10 mouse cellular contexts compared by ENCODE assay signal in the genomic region with DNA sequence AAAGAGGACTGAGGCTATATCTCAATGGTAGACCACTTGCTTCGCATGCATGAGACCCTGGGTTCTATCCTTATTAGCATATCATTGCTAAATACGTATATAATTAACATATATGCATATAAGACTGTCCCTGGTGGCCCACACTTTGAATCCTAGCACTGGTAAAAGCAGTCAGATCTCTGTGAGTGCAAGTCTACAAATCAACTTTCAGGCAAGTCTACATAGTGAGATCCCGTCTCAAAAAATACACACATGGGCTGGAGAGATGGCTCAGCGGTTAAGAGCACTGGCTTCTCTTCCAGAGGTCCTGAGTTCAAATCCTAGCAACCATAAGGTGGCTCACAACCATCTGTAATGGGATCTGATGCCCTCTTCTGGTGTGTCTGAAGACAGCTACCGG. TPM values are rescaled to one million over a fixed set of nuclear protein-coding genes. Genes with fewer than 3 reads are reported as not detected.
A peak's percentile ranks its signal among the peaks of the same experiment; 100 is the strongest.
DNase-seq lines count a peak whose midpoint lies in the region; ATAC-seq and TF ChIP-seq lines count a peak whose summit lies in the region.
"Had no signal": no experiment of that assay in that cellular context is flagged by ENCODE, and none has a peak within 500 bp of the region (broad histone marks: within the 10 kb centered on the region; RNA-seq: fewer than 3 reads in every experiment).

No protein-coding gene starts in this region.

- peak in 1 of 2 experiments; percentile 38; a peak in 2 of 4 replicates for TF ChIP-seq CTCF in CH12.LX (conservative IDR thresholded peaks at IDR 0.05 in 1 of 2, IDR thresholded peaks at IDR 0.05 in 1 of 2; ENCODE audit: low read depth in 2 of 2, low read length in 2 of 2)

- TF ChIP-seq POLR2A in CH12.LX (IDR thresholded peaks at IDR 0.05; ENCODE audit: low read depth, low read length), result no peak

- H3K4me1 ChIP-seq in hindbrain, embryonic 13.5 days (replicated peaks), result peaks cover 21% of the 10 kb centered on the region
- H3K4me1 ChIP-seq in hindbrain, embryonic 11.5 days (replicated peaks; ENCODE audit: control insufficient read depth, insufficient read depth, low read length), result peaks cover 6% of the 10 kb centered on the region; the same call in 1 of the 2 replicates
- H3K4me1 ChIP-seq in CH12.LX (ENCODE audit: control insufficient read depth in 1 of 2, insufficient read depth in 2 of 2), result peaks cover 2 to 34% of the 10 kb centered on the region in 2 experiments; a peak in 3 of 4 replicates
- peaks cover 42% of the 10 kb centered on the region for H3K4me1 ChIP-seq in liver, embryonic 15.5 days (replicated peaks)

- H3K9ac ChIP-seq in hindbrain, embryonic 13.5 days, result no peak overlapping the region
- H3K9ac ChIP-seq in hindbrain, embryonic 11.5 days (ENCODE audit: low read depth, low read length), result no peak overlapping the region
- 0 out of 2 replicates have a peak overlapping the region, but pooled peaks have one; percentile 2 for H3K9ac ChIP-seq in CH12.LX (ENCODE audit: insufficient read depth, low read depth)
- H3K9ac ChIP-seq in liver, embryonic 15.5 days, result peak overlapping the region; percentile 46

- H3K36me3 ChIP-seq in hindbrain, embryonic 13.5 days, result no peaks in the 10 kb centered on the region
- no peaks in the 10 kb centered on the region for H3K36me3 ChIP-seq in hindbrain, embryonic 11.5 days (ENCODE audit: control insufficient read depth, insufficient read depth, low read length)
- H3K36me3 ChIP-seq in CH12.LX (replicated peaks in 1 of 2; ENCODE audit: control insufficient read depth in 1 of 2, insufficient read depth in 1 of 2, low read length in 1 of 2), result no peaks in the 10 kb centered on the region
- no peaks in the 10 kb centered on the region for H3K36me3 ChIP-seq in liver, embryonic 15.5 days (replicated peaks)

- H3K9me3 ChIP-seq in hindbrain, embryonic 13.5 days, result no peaks in the 10 kb centered on the region
- H3K9me3 ChIP-seq in hindbrain, embryonic 11.5 days (ENCODE audit: control insufficient read depth, low read length), result no peaks in the 10 kb centered on the region
- no peaks in the 10 kb centered on the region for H3K9me3 ChIP-seq in CH12.LX (replicated peaks; ENCODE audit: low read length)
- H3K9me3 ChIP-seq in liver, embryonic 15.5 days (replicated peaks), result no peaks in the 10 kb centered on the region

- no peak for DNase-seq in hindbrain, embryonic 11.5 days (ENCODE audit: low spot score)
- DNase-seq in CH12.LX (ENCODE audit: extremely low read depth), result peak; percentile 34
- DNase-seq in Muller cell, postnatal 12 days (ENCODE audit: inconsistent ontology term), result peak; percentile 55
- DNase-seq in adrenal gland, postnatal 36 days, result no peak
- DNase-seq in gastrocnemius, postnatal 36 days, result no peak
- DNase-seq in cerebellum, adult 11-12 months, result no peak
- DNase-seq: thymus, adult 2 months had no signal

- TF ChIP-seq EP300 in CH12.LX (IDR thresholded peaks at IDR 0.05; ENCODE audit: low read length), result no peak

- dilution Hi-C loops in CH12.LX (cut with MboI; ENCODE audit: extremely low pct_ligation_motif_present, extremely low pct_unique_long_range_greater_than_20kb, low sequenced_read_pairs), result no loop called here

- H3K27ac ChIP-seq in hindbrain, embryonic 13.5 days, result no peak overlapping the region; the same call in 1 of the 2 replicates
- no peak overlapping the region for H3K27ac ChIP-seq in hindbrain, embryonic 11.5 days (ENCODE audit: low read depth, low read length)
- H3K27ac ChIP-seq in CH12.LX (ENCODE audit: insufficient read depth, low read depth), result no peak overlapping the region
- peak overlapping the region; percentile 100 for H3K27ac ChIP-seq in liver, embryonic 15.5 days (replicated peaks)

- in situ Hi-C loops in CH12.LX (cut with MboI; ENCODE audit: low pct_ligation_motif_present, low pct_unique_long_range_greater_than_20kb, low sequenced_read_pairs), result no loop called here

- no peaks in the 10 kb centered on the region for H3K27me3 ChIP-seq in hindbrain, embryonic 13.5 days
- no peaks in the 10 kb centered on the region for H3K27me3 ChIP-seq in hindbrain, embryonic 11.5 days (ENCODE audit: control insufficient read depth, insufficient read depth, low read length)
- H3K27me3 ChIP-seq in CH12.LX (replicated peaks), result peaks cover 6% of the 10 kb centered on the region
- H3K27me3 ChIP-seq in liver, embryonic 15.5 days, result peaks cover 3% of the 10 kb centered on the region; the same call in 1 of the 2 replicates

- H3K4me2 ChIP-seq in hindbrain, embryonic 13.5 days, result peak overlapping the region; percentile 70
- no peak overlapping the region for H3K4me2 ChIP-seq in hindbrain, embryonic 11.5 days (replicated peaks; ENCODE audit: low read depth, low read length)
- H3K4me2 ChIP-seq in CH12.LX (ENCODE audit: insufficient read depth, low read depth, poor library complexity, severe bottlenecking), result peak overlapping the region; percentile 68
- H3K4me2 ChIP-seq in liver, embryonic 15.5 days, result peak overlapping the region; percentile 70

- TF ChIP-seq RAD21 in CH12.LX (IDR thresholded peaks at IDR 0.05; ENCODE audit: low read depth, low read length), result no peak

- intact Hi-C loops in gastrocnemius, postnatal 36 days (cut with DNase I), result no loop called here

- H3K4me3 ChIP-seq in hindbrain, embryonic 13.5 days, result no peak overlapping the region
- H3K4me3 ChIP-seq in hindbrain, embryonic 11.5 days (ENCODE audit: low read depth, low read length), result no peak overlapping the region
- no peak overlapping the region for H3K4me3 ChIP-seq in CH12.LX (replicated peaks in 1 of 3; ENCODE audit: low read depth in 2 of 3, low read length in 2 of 3, poor library complexity in 1 of 3)
- 0 out of 2 replicates have a peak overlapping the region, but pooled peaks have one; percentile 37 for H3K4me3 ChIP-seq in liver, embryonic 15.5 days (replicated peaks)

- no peak for ATAC-seq in hindbrain, embryonic 13.5 days (ENCODE audit: low FRiP score)
- ATAC-seq in hindbrain, embryonic 11.5 days (ENCODE audit: low FRiP score), result no peak
- ATAC-seq in liver, embryonic 15.5 days (ENCODE audit: insufficient read depth), result no peak

- 34% methylated on average over 5 of the region's 5 CpGs for WGBS in hindbrain, embryonic 13.5 days
- WGBS in hindbrain, embryonic 11.5 days, result 36% methylated on average over 5 of the region's 5 CpGs
- 25% methylated on average over 5 of the region's 5 CpGs for WGBS in liver, embryonic 15.5 days (ENCODE audit: insufficient replicate concordance)

- H3K79me2 ChIP-seq in CH12.LX (replicated peaks; ENCODE audit: control insufficient read depth, extremely low read depth, insufficient read depth, poor library complexity, severe bottlenecking), result no peaks in the 10 kb centered on the region

TF ChIP-seq in CH12.LX, 34 proteins besides CTCF, POLR2A, EP300 and RAD21:
- TF ChIP-seq GABPA (IDR thresholded peaks at IDR 0.05; ENCODE audit: insufficient replicate concordance, low read depth, low read length) (no peak), TBP (conservative IDR thresholded peaks at IDR 0.05; ENCODE audit: low read depth, low read length) (peak; percentile 51; the same call in 1 of the 2 replicates)
TF ChIP-seq in CH12.LX: peak in this region for 1.

RNA-seq across cellular contexts. Expression of gene Sirt4, which starts 6.6 kb away (rescaled TPM):
- 30.0 TPM in 2 replicates for polyA plus RNA-seq in hindbrain, embryonic 13.5 days (2015; fragmentation: Nextera tagmentation; extraction: Ambion mirVana)
- 21.3 and 23.1 TPM in 2 replicates for polyA plus RNA-seq in hindbrain, embryonic 11.5 days (2014; fragmentation: Nextera tagmentation; extraction: Ambion mirVana)
- 16.7 and 18.0 TPM in 2 replicates for total RNA-seq in CH12.LX (2012; rRNA removed)
- total RNA-seq in CH12.LX (2014; rRNA removed), result 8.2 and 10.0 TPM in 2 replicates
- polyA plus RNA-seq in CH12.LX (2012; ENCODE audit: insufficient read length, low read depth), result 13.3 and 15.3 TPM in 2 replicates
- polyA plus RNA-seq in liver, embryonic 15.5 days (2015; fragmentation: Nextera tagmentation; extraction: Ambion mirVana), result 6.0 and 6.1 TPM in 2 replicates
- total RNA-seq in adrenal gland, postnatal 36 days (2021), result 10 to 100 TPM; 20.8 to 22.6 TPM
- total RNA-seq in gastrocnemius, postnatal 36 days (2021), result 10 to 100 TPM; 11.2 to 12.2 TPM

RNA-seq across cellular contexts. Expression of gene Pxn, which starts 15.4 kb away (rescaled TPM):
- polyA plus RNA-seq in hindbrain, embryonic 13.5 days (2015; fragmentation: Nextera tagmentation; extraction: Ambion mirVana), result 19.9 and 23.4 TPM in 2 replicates
- polyA plus RNA-seq in hindbrain, embryonic 11.5 days (2014; fragmentation: Nextera tagmentation; extraction: Ambion mirVana), result 9.0 and 10.1 TPM in 2 replicates
- total RNA-seq in CH12.LX (2012; rRNA removed) (21.1 and 22.6 TPM in 2 replicates), CH12.LX (2014; rRNA removed) (13.9 and 17.0 TPM in 2 replicates)
- polyA plus RNA-seq in CH12.LX (2012; ENCODE audit: insufficient read length, low read depth), result 30.0 and 43.4 TPM in 2 replicates
- 15.2 and 16.8 TPM in 2 replicates for polyA plus RNA-seq in liver, embryonic 15.5 days (2015; fragmentation: Nextera tagmentation; extraction: Ambion mirVana)
- 10 to 100 TPM; 33.5 to 54.2 TPM for total RNA-seq in adrenal gland, postnatal 36 days (2021)
- total RNA-seq in gastrocnemius, postnatal 36 days (2021), result 10 to 100 TPM; 78.1 to 80.7 TPM

RNA-seq across cellular contexts. Expression of gene Pla2g1b, which starts 25.0 kb away (rescaled TPM):
- polyA plus RNA-seq in hindbrain, embryonic 13.5 days (2015; fragmentation: Nextera tagmentation; extraction: Ambion mirVana), result not detected in 2 replicates
- polyA plus RNA-seq in hindbrain, embryonic 11.5 days (2014; fragmentation: Nextera tagmentation; extraction: Ambion mirVana), result 0.56 and 1.1 TPM in 2 replicates
- not detected in 2 replicates for total RNA-seq in CH12.LX (2012; rRNA removed)
- not detected in 2 replicates for total RNA-seq in CH12.LX (2014; rRNA removed)
- not detected in 2 replicates for polyA plus RNA-seq in CH12.LX (2012; ENCODE audit: insufficient read length, low read depth)
- not detected in 2 replicates for polyA plus RNA-seq in liver, embryonic 15.5 days (2015; fragmentation: Nextera tagmentation; extraction: Ambion mirVana)
- total RNA-seq in adrenal gland, postnatal 36 days (2021), result not detected
- not detected for total RNA-seq in gastrocnemius, postnatal 36 days (2021)
- total RNA-seq: adrenal gland, adult 2 months had no signal
- polyA plus RNA-seq: adrenal gland, adult 2 months had no signal

Comparison
In these comparisons a context has a peak if more than half of its experiments do, and no peak if none do; other contexts are left out.
1. H3K9ac ChIP-seq: peak in CH12.LX (single experiment) and liver, embryonic 15.5 days (single experiment); none in hindbrain, embryonic 13.5 days (single experiment) and hindbrain, embryonic 11.5 days (single experiment).
2. DNase-seq: peak in CH12.LX (single experiment) and Muller cell, postnatal 12 days (single experiment); none in hindbrain, embryonic 11.5 days (single experiment), adrenal gland, postnatal 36 days (0 of 2), gastrocnemius, postnatal 36 days (0 of 2) and cerebellum, adult 11-12 months (single experiment).